Mouse (Mus musculus) liver, embryonic 13.5 days (tissue): ENCODE data around the gene Pde4b. TPM values are rescaled to one million over a fixed set of nuclear protein-coding genes. Genes with fewer than 3 reads are reported as not detected.

Experiments
- ATAC-seq: fragments of 200-750 bp; cut with Nextera tagmentation; 2 replicates; pipeline ENCODE4 v1.8.0; 2017; ENCODE audit warnings: low read depth, mild to moderate bottlenecking, moderate number of reproducible peaks, moderate library complexity
- DNase-seq: peaks from one replicate; pipeline ENCODE4 v3.0.0; 2022
- H3K27ac ChIP-seq: fragments of 300-500 bp; sonication (generic); 2 replicates; pipeline ENCODE4 v1.5.1; 2015; ENCODE audit warnings: moderate library complexity, mild to moderate bottlenecking, inconsistent platforms
- H3K27me3 ChIP-seq: fragments of 300-500 bp; sonication (generic); 2 replicates; pipeline ENCODE4 v1.6.1; 2015; ENCODE audit warnings: mild to moderate bottlenecking, inconsistent platforms
- H3K36me3 ChIP-seq: fragments of 300-500 bp; sonication (generic); 2 replicates; pipeline ENCODE4 v1.6.1; 2015; ENCODE audit warnings: mild to moderate bottlenecking, inconsistent platforms
- H3K4me1 ChIP-seq: fragments of 300-500 bp; sonication (generic); replicated peaks from 2 replicates; pipeline ENCODE4 v1.6.1; 2015; ENCODE audit warnings: inconsistent platforms
- H3K4me2 ChIP-seq: fragments of 300-500 bp; sonication (generic); 2 replicates; pipeline ENCODE4 v1.6.1; 2015; ENCODE audit warnings: inconsistent platforms, mild to moderate bottlenecking, moderate library complexity
- H3K4me3 ChIP-seq: fragments of 300-500 bp; sonication (generic); replicated peaks from 2 replicates; pipeline ENCODE4 v1.5.1; 2015; ENCODE audit warnings: mild to moderate bottlenecking, inconsistent platforms
- H3K9ac ChIP-seq: fragments of 300-500 bp; sonication (generic); 2 replicates; pipeline ENCODE4 v1.6.1; 2015; ENCODE audit warnings: mild to moderate bottlenecking, inconsistent platforms
- H3K9me3 ChIP-seq: fragments of 300-500 bp; sonication (generic); replicated peaks from 2 replicates; pipeline ENCODE4 v1.6.1; 2016; ENCODE audit warnings: inconsistent platforms
- WGBS: fragments of 180-500 bp; shearing (Covaris S2); methylation state at CpG from one replicate; pipeline ENCODE4 v1.1.7; 2015; ENCODE audit not compliant: insufficient replicate concordance; 5-methylcytosine and 5-hydroxymethylcytosine counted together
- polyA plus RNA-seq: library from polyadenylated mRNA; unstranded; fragments of >200 nt; fragmentation: Nextera tagmentation; extraction: Ambion mirVana; gene quantifications from 2 replicates; pipeline ENCODE4 v1.2.1, GENCODE M21; 2015

Gene Pde4b
- polyA plus RNA-seq, 1 experiment from 2014 or later = 2.2 TPM

DNA sequence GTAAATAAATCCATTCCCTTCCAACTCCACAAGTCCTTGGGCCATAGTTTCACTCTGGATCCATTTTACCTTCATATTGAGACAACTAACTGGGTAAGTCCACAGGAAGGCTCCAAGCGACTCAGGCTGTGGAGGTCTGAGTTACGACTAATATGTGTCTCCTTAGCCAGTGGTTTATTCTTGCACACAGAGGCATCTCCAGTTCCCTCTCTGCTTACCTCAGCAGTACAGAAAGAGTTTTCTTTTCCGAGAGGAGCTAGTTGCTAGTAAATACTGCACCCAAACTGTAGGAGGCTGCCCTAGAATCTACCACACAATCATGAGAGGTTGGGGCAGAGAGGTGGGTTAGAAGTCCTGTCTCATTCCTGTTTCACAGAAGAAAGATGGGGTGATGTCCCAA, 499.4 kb downstream of the Pde4b start:
- ATAC-seq (no peak), DNase-seq (no peak)
- WGBS = 76% methylated on average over 3 of the region's 3 CpGs
- peaks cover 23% of the 10 kb centered on the region for H3K4me1 ChIP-seq
- H3K27me3 ChIP-seq = no peaks in the 10 kb centered on the region
- H3K9me3 ChIP-seq = no peaks in the 10 kb centered on the region
- H3K9ac ChIP-seq = no peak overlapping the region
- no peak overlapping the region for H3K4me3 ChIP-seq
- H3K4me2 ChIP-seq = no peak overlapping the region
- H3K27ac ChIP-seq = no peak overlapping the region
- H3K36me3 ChIP-seq = no peaks in the 10 kb centered on the region

DNA sequence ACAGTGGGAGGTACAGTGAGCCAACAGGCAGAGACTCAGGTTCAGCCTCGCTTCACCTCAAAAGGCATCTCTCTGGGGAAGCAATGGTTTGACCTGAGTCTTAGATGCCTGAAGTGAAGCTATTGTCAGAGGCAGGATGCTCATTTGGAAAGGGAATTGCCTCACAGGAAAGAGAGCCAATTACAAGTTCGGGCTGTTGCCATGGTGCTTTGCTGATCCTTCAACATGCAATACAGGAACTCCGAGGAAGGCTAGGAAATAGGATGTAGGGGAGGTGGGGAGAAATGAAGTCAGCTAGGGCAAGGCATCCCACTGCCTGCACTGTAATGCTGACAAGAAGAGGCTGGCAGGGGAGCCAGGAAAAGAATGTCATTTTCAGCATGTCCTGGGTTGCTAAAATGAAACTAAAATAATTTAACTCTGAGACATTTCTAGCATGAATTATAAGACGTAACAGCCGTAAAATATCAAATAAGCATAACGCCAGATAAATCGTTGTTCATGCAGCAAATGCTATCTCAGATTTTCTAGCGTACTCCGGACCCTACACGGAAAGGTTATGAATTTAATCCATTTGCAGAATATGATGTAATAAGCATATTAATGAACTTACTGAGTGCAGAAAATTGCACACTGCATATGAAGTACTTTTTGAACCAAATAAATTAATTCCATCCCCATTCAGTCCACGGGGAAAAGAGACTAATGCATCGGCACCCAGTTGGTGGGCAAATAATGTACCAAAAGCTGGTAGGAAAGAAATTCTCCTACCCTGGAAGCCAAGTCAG, 501.5 kb downstream of the Pde4b start:
- 0 out of 2 replicates have a peak, but pooled peaks cover 7% of the 10 kb centered on the region for H3K36me3 ChIP-seq
- peaks cover 23% of the 10 kb centered on the region for H3K4me1 ChIP-seq
- DNase-seq = no peak
- no peak overlapping the region for H3K9ac ChIP-seq
- WGBS = 68% methylated on average over 12 of the region's 12 CpGs
- H3K4me2 ChIP-seq = no peak overlapping the region
- no peaks in the 10 kb centered on the region for H3K9me3 ChIP-seq
- ATAC-seq = no peak
- H3K27ac ChIP-seq = no peak overlapping the region
- no peak overlapping the region for H3K4me3 ChIP-seq
- no peaks in the 10 kb centered on the region for H3K27me3 ChIP-seq

GRCm38 (mm10) chr4:102589537-102590031, 502.2 kb downstream of the Pde4b start:
- Histone ChIP-seq H3K4me2 (no peak overlapping the region), H3K36me3 (0 out of 2 replicates have a peak, but pooled peaks cover 7% of the 10 kb centered on the region), H3K9ac (no peak overlapping the region), H3K4me3 (no peak overlapping the region), H3K9me3 (no peaks in the 10 kb centered on the region), H3K27ac (no peak overlapping the region), H3K27me3 (no peaks in the 10 kb centered on the region), H3K4me1 (peaks cover 22% of the 10 kb centered on the region)
- ATAC-seq = no peak
- 58% methylated on average over 9 of the region's 9 CpGs for WGBS
- no peak for DNase-seq

DNA sequence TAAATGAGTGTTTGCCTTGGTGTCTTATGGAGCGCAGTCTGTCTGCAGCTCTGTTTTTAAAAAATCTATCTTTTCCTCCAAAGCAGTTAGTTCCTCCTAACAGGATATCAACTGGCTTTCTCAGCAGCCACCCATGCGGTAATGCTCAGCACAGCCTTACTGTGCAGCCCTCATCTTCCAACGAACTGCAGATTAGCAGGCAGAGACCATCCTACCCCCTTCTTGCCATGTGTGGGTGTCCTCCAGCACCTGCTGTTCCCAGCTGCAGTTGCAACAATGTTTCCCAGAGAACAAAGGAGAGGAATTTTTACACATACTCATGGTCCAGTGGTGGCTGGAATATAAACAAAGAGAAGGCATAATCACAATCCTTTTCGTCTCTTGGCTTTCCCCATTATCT, 504.5 kb downstream of the Pde4b start:
- Histone ChIP-seq H3K9ac (no peak overlapping the region), H3K27ac (no peak overlapping the region), H3K27me3 (no peaks in the 10 kb centered on the region), H3K36me3 (peaks cover 18% of the 10 kb centered on the region), H3K4me1 (peaks cover 17% of the 10 kb centered on the region), H3K4me2 (no peak overlapping the region), H3K9me3 (no peaks in the 10 kb centered on the region), H3K4me3 (no peak overlapping the region)
- 49% methylated on average over 4 of the region's 4 CpGs for WGBS
- DNase-seq (no peak), ATAC-seq (no peak)

DNA sequence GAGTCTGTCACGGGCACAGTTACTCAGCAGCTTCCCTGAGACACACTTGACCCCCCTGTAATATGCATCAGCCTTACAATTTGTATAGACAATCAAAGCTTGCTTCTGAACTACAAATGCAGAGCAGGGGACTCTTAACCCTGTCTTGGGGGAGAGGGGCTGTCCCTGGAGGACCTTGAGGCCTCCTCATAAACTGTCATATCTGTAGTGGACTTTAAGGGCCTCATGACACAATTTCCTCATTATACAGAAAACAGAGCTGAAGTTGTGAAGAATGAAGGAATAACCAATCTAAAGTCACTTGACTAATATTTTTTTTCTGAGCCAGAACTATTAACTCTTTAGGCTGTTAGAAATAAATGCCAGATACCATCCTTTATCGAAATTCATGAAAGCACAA, 505.2 kb downstream of the Pde4b start:
- no peaks in the 10 kb centered on the region for H3K27me3 ChIP-seq

DNA sequence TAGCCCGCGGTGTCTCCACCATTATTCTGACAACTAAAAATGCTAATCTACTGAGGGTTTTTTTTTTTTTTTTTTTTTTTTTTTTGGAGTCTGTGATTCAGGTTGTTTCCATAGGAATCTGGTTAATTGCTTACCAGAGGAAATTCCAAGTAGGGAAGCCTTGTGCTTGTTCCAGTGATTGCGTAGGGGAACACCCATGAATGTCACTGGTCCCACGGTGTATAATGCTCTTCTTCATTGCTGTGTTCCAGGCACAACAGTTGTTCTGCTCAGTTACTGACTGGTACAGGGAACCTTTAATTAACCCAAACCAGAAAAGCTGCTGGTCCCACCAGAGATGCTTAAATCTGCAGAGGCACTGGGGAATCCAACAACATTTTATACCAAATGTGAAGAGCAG, 506.3 kb downstream of the Pde4b start:
- ATAC-seq = no peak
- Histone ChIP-seq H3K4me1 (peaks cover 9% of the 10 kb centered on the region), H3K27me3 (no peaks in the 10 kb centered on the region), H3K9me3 (no peaks in the 10 kb centered on the region), H3K4me2 (no peak overlapping the region), H3K36me3 (peaks cover 26% of the 10 kb centered on the region), H3K4me3 (no peak overlapping the region), H3K9ac (no peak overlapping the region), H3K27ac (no peak overlapping the region)
- no peak for DNase-seq
- 80% methylated on average over 4 of the region's 4 CpGs for WGBS

More for the DNA sequence above, 505.2 kb downstream of the Pde4b start:
- Histone ChIP-seq H3K9ac (no peak overlapping the region), H3K9me3 (no peaks in the 10 kb centered on the region), H3K4me2 (no peak overlapping the region), H3K36me3 (peaks cover 23% of the 10 kb centered on the region), H3K27ac (no peak overlapping the region), H3K4me1 (peaks cover 14% of the 10 kb centered on the region), H3K4me3 (no peak overlapping the region)
- DNase-seq = no peak
- WGBS = 76% methylated on average over 2 of the region's 2 CpGs
- ATAC-seq = no peak

DNA sequence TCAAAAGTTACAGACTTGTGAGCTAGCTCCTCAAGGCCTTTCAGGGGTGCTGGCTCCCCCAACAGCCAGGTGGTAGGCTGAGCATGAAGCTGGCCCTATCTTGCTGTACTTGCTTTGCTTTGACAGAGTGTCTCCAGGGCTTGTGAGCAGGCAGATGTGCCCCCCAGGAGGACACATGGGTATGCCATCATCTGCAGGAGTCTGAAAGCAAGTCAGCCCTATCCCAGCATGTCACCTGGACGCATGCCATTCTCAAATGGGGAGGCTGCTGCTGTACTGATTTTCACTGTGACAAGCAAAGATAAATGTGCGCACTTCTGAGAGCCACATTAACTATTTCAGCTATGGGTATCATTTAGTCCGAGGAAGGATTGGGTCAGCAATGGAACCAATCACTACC, 507.2 kb downstream of the Pde4b start:
- WGBS = 80% methylated on average over 3 of the region's 3 CpGs
- Histone ChIP-seq H3K27ac (no peak overlapping the region), H3K4me2 (no peak overlapping the region), H3K9ac (no peak overlapping the region), H3K4me3 (no peak overlapping the region), H3K27me3 (no peaks in the 10 kb centered on the region), H3K36me3 (peaks cover 35% of the 10 kb centered on the region), H3K4me1 (0 out of 2 replicates have a peak, but pooled peaks cover under 1% of the 10 kb centered on the region), H3K9me3 (no peaks in the 10 kb centered on the region)
- no peak for ATAC-seq
- no peak for DNase-seq

DNA sequence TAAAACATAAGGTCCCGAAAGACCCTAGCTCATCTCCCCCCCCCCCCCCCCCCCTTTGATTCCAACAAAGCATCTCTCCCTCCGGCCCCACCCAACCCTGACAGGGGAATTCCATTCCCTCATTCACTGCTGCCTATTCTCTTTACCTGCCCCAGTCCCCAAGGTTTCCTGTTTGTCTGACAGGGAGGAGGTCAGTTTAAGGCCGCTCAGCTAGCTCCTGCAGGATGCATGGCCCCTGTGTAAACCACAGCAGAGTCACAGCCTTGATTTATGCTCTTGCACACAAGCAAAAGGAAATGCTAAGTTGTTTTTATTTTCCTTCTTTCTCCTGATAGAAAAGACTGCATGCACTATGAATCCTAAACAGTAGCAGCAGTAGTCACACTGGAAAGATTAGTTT, 516.6 kb downstream of the Pde4b start:
- no peaks in the 10 kb centered on the region for H3K27me3 ChIP-seq
- no peak for DNase-seq
- no peaks in the 10 kb centered on the region for H3K9me3 ChIP-seq
- H3K27ac ChIP-seq = no peak overlapping the region
- no peak overlapping the region for H3K4me2 ChIP-seq
- H3K4me1 ChIP-seq = peaks cover 1% of the 10 kb centered on the region; the same call in 1 of the 2 replicates
- no peak overlapping the region for H3K9ac ChIP-seq
- peaks cover 25% of the 10 kb centered on the region for H3K36me3 ChIP-seq
- no peak for ATAC-seq
- H3K4me3 ChIP-seq = no peak overlapping the region
- WGBS = 68% methylated on average over 2 of the region's 3 CpGs

GRCm38 (mm10) chr4:102605231-102605630, 517.9 kb downstream of the Pde4b start:
- H3K27me3 ChIP-seq = no peaks in the 10 kb centered on the region
- peaks cover 6% of the 10 kb centered on the region; the same call in 1 of the 2 replicates for H3K4me1 ChIP-seq
- no peak overlapping the region for H3K4me3 ChIP-seq
- H3K4me2 ChIP-seq = no peak overlapping the region
- ATAC-seq (no peak), DNase-seq (no peak)
- 84% methylated on average over 8 of the region's 8 CpGs for WGBS
- H3K9ac ChIP-seq = no peak overlapping the region
- H3K27ac ChIP-seq = no peak overlapping the region
- H3K9me3 ChIP-seq = no peaks in the 10 kb centered on the region
- peaks cover 12% of the 10 kb centered on the region for H3K36me3 ChIP-seq

- 71% methylated on average over 4 of the region's 4 CpGs for WGBS
- Histone ChIP-seq H3K4me3 (no peak overlapping the region), H3K27me3 (no peaks in the 10 kb centered on the region), H3K4me1 (peaks cover 6% of the 10 kb centered on the region; the same call in 1 of the 2 replicates), H3K4me2 (no peak overlapping the region), H3K9me3 (no peaks in the 10 kb centered on the region), H3K27ac (no peak overlapping the region), H3K9ac (no peak overlapping the region), H3K36me3 (peaks cover 12% of the 10 kb centered on the region)
- ATAC-seq = no peak
- DNase-seq = no peak
Observed at GRCm38 (mm10) chr4:102605722-102606341, 518.5 kb downstream of the Pde4b start.

GRCm38 (mm10) chr4:102606825-102607224, 519.5 kb downstream of the Pde4b start:
- DNase-seq (no peak), ATAC-seq (no peak)
- Histone ChIP-seq H3K4me2 (no peak overlapping the region), H3K27ac (no peak overlapping the region), H3K4me1 (peaks cover 6% of the 10 kb centered on the region; the same call in 1 of the 2 replicates), H3K9ac (no peak overlapping the region), H3K4me3 (no peak overlapping the region), H3K9me3 (no peaks in the 10 kb centered on the region), H3K27me3 (no peaks in the 10 kb centered on the region), H3K36me3 (peaks cover 12% of the 10 kb centered on the region)
- 47% methylated on average over 8 of the region's 8 CpGs for WGBS
